Mouse (Mus musculus): ENCODE data around the gene Clpb. TPM values are rescaled to one million over a fixed set of nuclear protein-coding genes. Genes with fewer than 3 reads are reported as not detected.

Gene Clpb
- polyA plus RNA-seq, 1 experiment: 45.7 TPM

GRCm38 (mm10) chr7:101671601-101672280 is 8.3 kb downstream of the Clpb start:
- DNase-seq (ENCODE audit: extremely low spot score in 1 of 2, low spot score in 1 of 2): no peak

DNA sequence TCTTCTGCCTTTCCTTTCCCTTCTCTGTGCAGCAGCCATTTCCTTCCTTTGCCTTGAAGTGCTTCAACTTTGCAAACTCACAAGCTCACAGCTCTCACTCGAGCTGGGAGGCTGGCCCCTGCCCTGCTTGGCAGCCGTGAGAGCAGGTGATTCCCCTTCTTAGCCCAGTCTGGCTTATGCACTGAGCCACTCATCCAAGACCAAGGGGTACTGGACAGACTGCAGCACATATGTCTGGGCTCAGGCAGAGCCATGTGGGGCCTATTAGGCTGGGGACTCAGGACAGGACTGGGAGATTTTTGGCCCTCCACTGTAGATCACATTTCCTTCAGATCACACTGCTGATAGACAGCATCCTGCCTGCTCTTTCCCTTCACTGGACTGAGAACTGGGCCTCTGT is 10.1 kb downstream of the Clpb start:
- DNase-seq (ENCODE audit: extremely low spot score in 1 of 2, low spot score in 1 of 2): no peak

DNA sequence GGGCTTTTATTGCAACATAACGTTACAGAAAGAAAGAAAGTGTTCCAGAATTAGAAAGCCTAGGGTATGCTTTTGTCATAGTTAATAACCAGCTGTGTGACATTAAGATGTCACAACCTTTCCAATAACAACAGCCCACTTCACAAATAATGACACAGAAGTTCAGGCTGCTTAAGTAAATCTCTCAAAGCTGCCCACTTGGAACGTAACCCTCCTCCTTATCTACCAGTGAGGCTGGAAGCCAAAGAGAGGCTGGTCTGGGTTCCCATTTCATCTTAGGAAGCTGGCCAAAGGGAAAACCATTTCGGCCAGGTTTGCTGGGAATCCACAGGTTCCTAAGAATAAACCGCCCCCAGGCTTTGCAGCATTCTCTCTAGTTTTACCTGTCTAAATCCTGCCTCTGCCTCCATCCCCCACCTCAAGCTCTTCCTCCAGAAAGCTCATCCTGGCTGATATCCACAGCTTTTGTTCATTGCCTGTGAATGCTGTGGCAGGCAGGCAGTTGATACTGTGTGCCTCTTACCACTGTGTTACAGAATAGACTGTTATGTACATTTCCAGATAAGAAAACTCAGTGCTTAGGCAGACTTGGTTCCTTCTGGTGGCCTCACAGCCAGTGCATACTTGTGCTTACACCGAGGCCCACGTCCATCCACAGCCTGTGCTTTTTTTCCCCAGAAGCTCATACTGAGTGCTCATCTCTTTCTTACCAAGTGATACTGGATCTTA is 12.8 kb downstream of the Clpb start:
- no peak for DNase-seq (ENCODE audit: extremely low spot score in 1 of 2, low spot score in 1 of 2)

DNA sequence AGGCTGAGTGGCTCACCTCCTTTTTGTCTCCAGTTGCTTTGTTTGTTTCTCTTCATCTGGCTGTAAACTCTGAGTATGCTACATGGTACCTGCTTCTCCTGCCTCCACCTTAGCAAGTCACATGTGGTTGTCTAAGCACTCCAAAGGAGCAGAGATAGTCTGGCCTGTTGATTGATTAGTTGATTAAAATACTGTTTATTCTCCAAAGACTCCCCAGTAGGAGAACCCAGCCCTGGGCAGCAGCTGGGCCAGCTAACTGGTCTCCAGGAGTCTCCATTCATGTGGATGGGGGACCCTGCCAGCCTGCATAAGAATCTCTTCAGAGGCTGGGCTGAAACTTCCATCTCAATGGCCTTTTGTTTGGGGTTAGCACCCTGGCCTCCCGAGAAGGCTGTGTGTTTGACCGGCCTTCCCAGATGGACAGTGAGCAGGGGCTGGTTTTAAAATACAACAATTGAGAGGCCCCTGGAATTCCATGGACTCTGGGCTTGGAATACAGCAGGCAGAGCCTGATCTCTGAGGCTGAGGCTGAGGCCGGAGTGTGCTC is 13.4 kb downstream of the Clpb start:
- DNase-seq (ENCODE audit: extremely low spot score in 1 of 2, low spot score in 1 of 2): no peak

DNA sequence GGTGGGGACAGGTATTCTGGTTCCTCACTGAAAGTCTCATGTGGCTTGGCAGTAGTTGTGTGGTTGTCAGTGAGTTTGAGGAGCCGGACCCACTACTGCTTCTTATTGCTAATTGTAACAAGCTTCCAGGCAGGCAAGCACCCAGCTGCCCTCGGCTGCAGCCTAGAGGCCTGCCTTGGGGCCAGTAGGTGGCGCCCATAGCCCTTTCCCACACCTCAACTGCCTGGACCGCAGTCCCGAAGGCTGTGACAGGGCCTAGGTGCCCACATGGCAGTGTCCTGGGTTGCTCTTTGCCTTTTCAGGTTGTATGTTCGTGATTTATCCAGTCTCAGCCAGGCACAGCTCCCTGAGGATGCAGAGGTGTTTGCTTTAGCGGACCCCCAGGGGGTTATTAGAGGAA is 16.2 kb downstream of the Clpb start:
- DNase-seq (ENCODE audit: extremely low spot score in 1 of 2, low spot score in 1 of 2): peak; percentile 29 to 83

DNA sequence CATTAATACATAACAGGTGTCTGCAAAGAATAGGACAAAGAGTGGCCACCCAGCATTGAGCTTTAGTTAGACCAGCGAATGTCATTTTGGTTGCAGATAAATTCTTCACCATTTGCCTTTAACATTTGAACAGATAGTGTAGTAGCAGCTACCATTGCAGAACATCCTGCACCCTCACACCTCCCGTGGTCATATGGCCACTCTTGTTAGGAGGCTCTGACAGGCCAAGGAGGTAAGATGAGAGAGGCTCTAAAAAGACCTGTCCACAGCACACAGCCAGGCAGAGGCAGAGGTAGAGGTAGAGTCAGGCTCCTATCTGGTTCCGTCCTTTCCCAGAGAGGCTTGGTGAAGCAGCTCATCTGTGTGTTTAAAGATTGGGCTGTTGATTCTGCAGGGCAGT is 17.5 kb downstream of the Clpb start:
- DNase-seq (ENCODE audit: extremely low spot score in 1 of 2, low spot score in 1 of 2): no peak

DNA sequence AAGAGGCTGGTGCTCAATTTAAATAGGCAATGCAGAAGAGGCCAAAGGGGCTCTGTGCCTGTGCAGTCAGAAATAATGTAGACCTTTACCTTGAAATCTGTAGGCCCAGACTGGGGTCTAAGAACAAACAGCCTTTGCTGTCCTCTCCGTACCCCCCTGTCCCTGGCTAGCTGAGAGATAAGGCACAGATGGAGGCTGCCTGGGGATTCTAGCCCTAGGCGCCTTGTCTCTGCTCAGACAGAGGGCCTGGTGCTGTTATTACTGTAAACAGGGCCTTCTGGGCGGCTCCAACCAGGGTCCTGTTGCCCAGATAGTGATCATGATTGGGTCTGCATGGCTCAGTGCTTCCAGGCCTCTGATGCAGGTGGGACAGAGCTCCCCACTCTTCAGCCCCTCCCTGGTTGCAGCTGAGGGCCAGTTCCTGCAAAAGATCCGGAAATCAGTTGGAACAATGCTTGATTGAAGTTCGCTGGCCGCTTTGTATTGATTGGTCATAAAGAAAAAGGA is 18.2 kb downstream of the Clpb start:
- no peak for DNase-seq (ENCODE audit: extremely low spot score in 1 of 2, low spot score in 1 of 2)

- no peak for DNase-seq (ENCODE audit: extremely low spot score in 1 of 2, low spot score in 1 of 2)
These were observed 19.5 kb downstream of the Clpb start for GRCm38 (mm10) chr7:101682886-101683285.

DNA sequence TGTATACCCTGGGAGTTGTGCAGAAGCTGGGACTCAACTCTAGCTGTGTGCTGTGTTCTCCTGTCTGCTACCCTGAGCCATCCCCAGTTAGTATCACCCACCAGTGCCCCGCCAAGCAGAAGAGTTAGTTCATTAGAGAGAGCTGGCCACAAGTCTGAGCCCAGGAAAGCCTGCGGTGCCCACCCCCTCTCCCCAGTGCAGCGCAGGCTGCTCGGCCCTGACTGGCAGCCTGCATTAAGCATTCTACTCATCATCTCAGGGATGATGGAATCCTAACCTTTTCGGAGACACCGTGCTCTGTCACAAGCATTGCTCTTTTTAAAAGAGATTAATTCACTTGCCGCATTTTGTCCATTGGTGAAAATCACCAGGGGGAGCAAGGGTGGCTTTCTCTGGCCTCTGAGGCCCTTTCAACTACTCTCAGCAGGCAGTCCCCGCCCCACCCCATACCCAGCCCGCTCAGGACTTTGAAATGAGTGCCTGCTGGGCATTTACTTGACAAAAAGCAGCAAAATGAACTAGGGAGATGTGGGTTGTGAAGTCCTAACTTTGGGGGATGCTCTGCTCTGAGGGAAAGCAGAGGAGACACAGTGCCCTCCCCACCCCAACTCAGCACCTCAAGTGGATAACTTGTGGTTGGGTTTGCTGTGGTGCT is 20.7 kb downstream of the Clpb start:
- DNase-seq (ENCODE audit: extremely low spot score in 1 of 2, low spot score in 1 of 2): no peak

DNA sequence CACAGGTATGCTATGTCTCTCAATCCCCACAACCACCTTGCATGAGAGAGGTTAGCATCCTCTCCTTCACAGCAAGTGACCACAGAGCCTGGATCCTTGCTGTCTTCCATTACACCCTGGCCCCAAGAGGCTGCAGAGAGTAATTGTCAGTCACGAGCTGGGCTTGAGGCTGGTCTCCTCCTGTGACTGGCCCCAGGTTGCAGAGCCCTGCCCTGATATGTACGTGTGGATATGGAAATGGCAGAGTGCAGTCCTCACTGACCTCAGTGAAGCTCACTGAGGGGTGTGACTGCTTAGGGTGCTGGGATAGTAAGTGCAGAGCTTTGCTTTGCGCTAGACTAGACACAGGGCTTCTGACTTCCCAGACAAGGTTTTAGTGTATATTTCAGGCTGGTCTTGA is 21.2 kb downstream of the Clpb start:
- no peak for DNase-seq (ENCODE audit: extremely low spot score in 1 of 2, low spot score in 1 of 2)

DNA sequence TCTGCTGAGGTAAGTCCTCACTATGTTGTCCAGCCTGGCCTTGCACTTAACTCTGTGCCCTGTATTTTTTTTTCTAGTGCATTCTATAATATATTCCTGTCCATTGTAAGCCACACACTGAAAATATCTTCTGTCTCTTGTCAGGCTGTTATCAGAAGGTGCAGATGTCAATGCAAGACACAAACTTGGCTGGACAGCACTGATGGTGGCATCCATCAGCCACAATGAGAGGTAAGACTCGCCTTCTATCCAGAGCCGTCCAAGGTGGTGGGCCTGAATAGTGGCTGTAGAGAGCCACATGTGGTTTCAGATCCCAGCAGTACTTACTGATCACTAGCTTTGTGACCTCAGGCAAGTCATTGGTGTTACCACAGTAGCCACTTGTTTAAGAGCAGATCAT is 23.7 kb downstream of the Clpb start:
- DNase-seq (ENCODE audit: extremely low spot score in 1 of 2, low spot score in 1 of 2): no peak

- no peak for DNase-seq (ENCODE audit: extremely low spot score in 1 of 2, low spot score in 1 of 2)
These were observed 27.0 kb downstream of the Clpb start for GRCm38 (mm10) chr7:101690471-101690870.

DNA sequence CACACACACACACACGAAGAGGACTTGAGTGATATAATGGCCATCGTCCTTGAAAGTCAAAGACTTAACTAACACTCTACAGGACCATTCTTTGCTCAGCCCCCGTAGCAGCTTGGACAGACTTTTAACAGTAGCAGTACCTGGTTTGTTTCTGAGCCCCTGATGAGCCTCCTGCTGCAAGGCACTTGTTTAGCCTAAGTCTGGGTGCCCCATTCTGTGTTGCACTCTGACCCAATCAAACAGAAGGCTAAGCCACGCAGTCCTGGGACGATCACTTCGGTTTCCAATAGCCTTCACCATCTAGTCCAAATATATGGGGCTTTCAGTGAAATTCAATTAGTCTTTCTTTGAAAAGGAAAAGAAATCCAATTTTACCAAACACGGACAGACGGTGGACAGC is 28.4 kb downstream of the Clpb start:
- no peak for DNase-seq (ENCODE audit: extremely low spot score in 1 of 2, low spot score in 1 of 2)

DNA sequence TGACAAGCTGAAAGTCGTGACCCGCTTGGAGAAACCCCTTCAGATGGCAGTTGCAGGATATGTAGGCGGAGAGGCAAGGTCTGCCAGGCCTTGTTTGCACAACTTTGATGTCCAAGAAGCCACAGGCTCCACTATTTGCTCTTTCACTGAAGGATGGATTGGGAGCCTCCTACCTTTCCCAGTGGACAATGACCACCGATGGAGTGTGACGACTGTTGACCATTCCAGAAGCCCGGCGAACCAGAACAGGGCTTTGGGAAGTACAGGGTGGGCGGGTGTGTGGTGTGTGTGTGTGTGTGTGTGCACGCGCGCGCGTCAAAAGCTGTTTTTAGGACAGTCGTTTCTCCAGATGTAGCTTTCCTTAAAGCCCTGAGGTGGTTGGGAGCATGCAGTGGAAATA is 29.0 kb downstream of the Clpb start:
- DNase-seq (ENCODE audit: extremely low spot score in 1 of 2, low spot score in 1 of 2): no peak

DNA sequence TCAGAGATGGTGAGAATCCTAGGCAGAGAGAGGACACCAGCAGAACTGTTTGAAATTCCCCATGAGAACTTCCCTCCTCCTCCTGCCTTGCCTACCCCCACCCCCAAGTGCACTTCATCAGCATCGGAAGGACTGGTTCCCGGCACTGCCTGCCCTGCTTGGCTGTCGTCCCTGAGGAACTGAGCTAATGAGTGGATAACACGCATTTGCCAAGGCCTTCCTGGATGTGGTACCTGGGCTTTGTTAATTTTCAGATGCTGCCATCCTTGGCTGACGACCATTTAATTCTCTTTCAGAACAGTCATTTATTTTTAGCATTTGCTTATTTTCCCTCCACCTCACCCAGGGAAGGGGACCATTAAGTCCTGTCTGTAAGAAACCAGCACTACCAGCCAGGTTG is 32.0 kb downstream of the Clpb start:
- DNase-seq (ENCODE audit: extremely low spot score in 1 of 2, low spot score in 1 of 2): no peak

- no peak for DNase-seq (ENCODE audit: extremely low spot score in 1 of 2, low spot score in 1 of 2)
These were observed 33.7 kb downstream of the Clpb start for GRCm38 (mm10) chr7:101696931-101697723.

- DNase-seq (ENCODE audit: extremely low spot score in 1 of 2, low spot score in 1 of 2): no peak
These were observed 36.9 kb downstream of the Clpb start for GRCm38 (mm10) chr7:101700296-101700695.

DNA sequence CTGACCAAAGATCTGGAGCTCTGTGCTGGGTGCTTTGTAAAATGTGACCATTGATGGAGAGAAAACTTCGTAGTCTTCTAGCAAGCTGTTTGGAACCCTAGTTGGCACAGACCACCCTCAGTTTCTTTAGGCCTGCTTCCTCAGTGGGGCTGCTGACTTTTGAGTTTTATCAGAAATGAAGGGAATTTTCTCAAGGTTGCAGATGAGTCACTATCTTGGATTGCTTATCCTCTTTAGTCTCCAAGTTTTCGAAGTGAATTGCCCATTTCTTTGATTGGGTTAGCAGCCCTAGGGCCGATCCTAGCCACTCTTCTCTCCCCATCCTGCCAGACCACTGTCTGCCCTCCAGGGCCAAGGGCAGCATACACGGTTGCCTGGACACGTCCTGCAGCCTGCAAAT is 39.3 kb downstream of the Clpb start:
- no peak for DNase-seq (ENCODE audit: extremely low spot score in 1 of 2, low spot score in 1 of 2)

DNA sequence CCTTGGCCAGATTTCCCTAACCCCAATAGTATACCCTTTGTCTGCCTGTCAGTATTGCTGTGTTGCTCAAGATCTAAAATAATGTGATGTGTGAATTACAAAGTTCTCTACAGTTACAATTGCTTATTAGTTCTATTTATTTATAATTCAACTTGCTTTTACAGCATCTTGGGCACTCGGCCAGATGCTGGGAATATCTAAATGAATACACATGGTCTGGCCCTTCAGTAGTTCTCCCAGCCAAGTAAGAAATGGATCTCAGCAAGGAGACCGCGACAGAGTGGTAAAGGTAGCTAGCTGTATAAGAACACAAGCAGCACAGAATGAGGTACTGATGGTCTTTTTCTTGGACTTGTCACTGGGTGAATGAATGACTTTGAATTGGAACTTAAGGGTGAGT is 46.2 kb downstream of the Clpb start:
- DNase-seq (ENCODE audit: extremely low spot score in 1 of 2, low spot score in 1 of 2): no peak

DNA sequence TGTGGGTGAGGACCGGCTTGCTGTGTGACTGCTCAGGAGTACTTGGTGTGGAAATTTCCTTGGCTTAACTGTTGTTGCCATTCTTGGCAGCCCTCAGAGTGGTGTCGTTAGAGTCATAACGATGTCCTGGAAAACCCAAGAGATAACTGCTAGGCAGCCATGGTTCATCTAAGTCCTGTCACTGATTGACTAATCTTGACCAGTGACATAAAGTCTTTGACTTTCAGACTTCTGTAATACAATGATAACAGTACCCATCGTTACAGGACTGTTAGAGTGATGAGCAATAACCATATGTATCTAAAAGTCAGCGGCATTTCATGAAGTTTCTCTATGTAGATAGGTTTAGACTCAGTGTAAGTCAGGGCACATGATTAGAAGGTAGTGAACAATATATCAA is 46.8 kb downstream of the Clpb start:
- DNase-seq (ENCODE audit: extremely low spot score in 1 of 2, low spot score in 1 of 2): no peak
